Mouse (Mus musculus) stomach, adult 2 months (tissue): ENCODE results near the gene Clcn5. TPM values are rescaled to one million over a fixed set of nuclear protein-coding genes. Genes with fewer than 3 reads are reported as not detected.

ENCODE experiments used
- polyA plus RNA-seq: library from polyadenylated mRNA; depleted of rRNA; stranded (reverse); fragments of >200 nt; gene quantifications from 2 replicates; pipeline ENCODE4 v1.2.3, GENCODE M21; 2012; rRNA removed

Clcn5 gene
- polyA plus RNA-seq: 0.90 and 1.5 TPM in 2 replicates

GRCm38 (mm10) chrX:7319089-7319721 lies at the start of gene Clcn5:
Clcn5 (minus strand) TSS chrX:7319358.

Other genes with a start within 250 kb of the Clcn5 start
- gene Usp27x, start 56.5 kb upstream of the Clcn5 start, polyA plus RNA-seq: 0.40 and 0.60 TPM in 2 replicates